Mouse (Mus musculus) lung, postnatal 0 days (tissue): ENCODE data around the gene Card19.

Experiments
- CTCF ChIP-seq: IDR thresholded peaks from 2 replicates; pipeline ENCODE4 v1.5.1; 2016; ENCODE audit warnings: antibody characterized with exemption, mild to moderate bottlenecking
- EP300 ChIP-seq: IDR thresholded peaks from 2 replicates; pipeline ENCODE4 v1.6.1; 2016; ENCODE audit warnings: antibody characterized with exemption, mild to moderate bottlenecking, control low read depth

DNA sequence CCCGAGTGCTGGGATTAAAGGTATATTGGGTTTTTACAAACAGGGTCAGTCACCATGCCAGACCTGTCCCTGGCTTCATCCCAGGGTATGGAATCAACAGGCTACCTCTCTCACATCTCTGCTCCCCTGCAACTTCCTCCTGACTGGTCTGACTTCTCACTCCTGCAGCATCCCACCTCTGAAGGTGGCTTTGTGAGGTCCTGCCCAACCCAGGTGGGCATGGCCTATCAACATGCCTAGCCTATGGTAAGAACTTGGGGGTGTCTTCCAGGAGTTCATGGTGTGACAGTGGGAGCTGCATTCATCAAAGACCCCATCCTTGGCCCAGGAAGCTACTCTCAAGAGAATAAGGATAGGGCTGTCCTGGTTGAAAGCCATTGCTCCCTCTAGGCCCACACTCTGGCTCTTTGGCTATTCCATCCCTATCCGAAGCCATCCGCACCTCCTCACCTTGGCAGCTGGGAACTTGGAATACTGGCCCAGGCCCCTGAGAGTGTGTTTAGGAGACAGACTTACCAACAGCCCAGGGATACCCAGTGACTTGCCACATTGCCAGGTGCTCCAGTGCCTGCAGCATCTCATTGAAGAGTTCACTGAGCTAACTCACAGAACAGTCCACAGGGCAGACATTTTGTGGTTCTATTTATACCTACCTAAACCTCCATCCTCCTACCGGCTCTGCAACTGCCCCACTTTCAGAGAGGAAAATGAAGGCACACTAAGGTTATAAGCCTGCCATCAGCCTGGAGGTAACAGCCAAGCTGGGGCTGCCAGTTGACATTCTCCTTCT lies 2.9 kb downstream of the Card19 start:
- TF ChIP-seq CTCF (no peak), EP300 (no peak)
